Mouse (Mus musculus) skeletal muscle tissue, adult 2 months (tissue): ENCODE measurements around the gene Nfatc3.
A peak's percentile ranks its signal among the peaks of the same experiment; 100 is the strongest.

Source experiments
- DNase-seq: peaks from one replicate; pipeline ENCODE4 v3.0.0-alpha.2; 2012; ENCODE audit warnings: low read depth, low spot score

The Nfatc3 gene

GRCm38 (mm10) chr8:106146014-106146413 lies 87.4 kb downstream of the Nfatc3 start:
- no peak for DNase-seq

GRCm38 (mm10) chr8:106147868-106148565 lies 89.4 kb downstream of the Nfatc3 start:
- DNase-seq: peak; percentile 81

GRCm38 (mm10) chr8:106149025-106149424 lies 90.4 kb downstream of the Nfatc3 start:
- peak; percentile 54 for DNase-seq

- DNase-seq: peak; percentile 90
Measured at GRCm38 (mm10) chr8:106149801-106150652, 91.4 kb downstream of the Nfatc3 start, which contains the start of gene Pla2g15. Pla2g15 (plus strand) TSS chr8:106150399.

- no peak for DNase-seq
Measured at GRCm38 (mm10) chr8:106150653-106151000, 92.0 kb downstream of the Nfatc3 start.

GRCm38 (mm10) chr8:106151041-106151440 lies 92.4 kb downstream of the Nfatc3 start:
- no peak for DNase-seq

GRCm38 (mm10) chr8:106152876-106153275 lies 94.2 kb downstream of the Nfatc3 start:
- DNase-seq: no peak

GRCm38 (mm10) chr8:106157419-106157818 lies 98.8 kb downstream of the Nfatc3 start:
- DNase-seq: no peak

GRCm38 (mm10) chr8:106158381-106158780 lies 99.7 kb downstream of the Nfatc3 start:
- peak; percentile 69 for DNase-seq

- DNase-seq: no peak
Measured at GRCm38 (mm10) chr8:106159876-106160275, 101.2 kb downstream of the Nfatc3 start.

- DNase-seq: no peak
Measured at GRCm38 (mm10) chr8:106163251-106163650, 104.6 kb downstream of the Nfatc3 start.

GRCm38 (mm10) chr8:106165460-106165859 lies 106.8 kb downstream of the Nfatc3 start:
- DNase-seq: peak; percentile 59

GRCm38 (mm10) chr8:106168356-106169016 lies 109.8 kb downstream of the Nfatc3 start, which contains the start of gene Slc7a6:
Slc7a6 (plus strand) TSS chr8:106168857.
- DNase-seq: no peak

- DNase-seq: no peak
Measured at GRCm38 (mm10) chr8:106169017-106169933, 110.6 kb downstream of the Nfatc3 start.

- DNase-seq: no peak
Measured at GRCm38 (mm10) chr8:106169934-106170480, 111.4 kb downstream of the Nfatc3 start.

GRCm38 (mm10) chr8:106173566-106173965 lies 114.9 kb downstream of the Nfatc3 start:
- DNase-seq: no peak

GRCm38 (mm10) chr8:106176891-106177290 lies 118.3 kb downstream of the Nfatc3 start:
- DNase-seq: no peak

- no peak for DNase-seq
Measured at GRCm38 (mm10) chr8:106177594-106177993, 119.0 kb downstream of the Nfatc3 start.

- no peak for DNase-seq
Measured at GRCm38 (mm10) chr8:106178428-106178827, 119.8 kb downstream of the Nfatc3 start.
